Mouse (Mus musculus) C2C12 (cell line): Measurements from ENCODE around the gene Ppp6r1.

ENCODE experiments used
- CEBPB ChIP-seq: IDR thresholded peaks from one replicate; pipeline ENCODE4 v1.6.1; 2011; ENCODE audit warnings: low read depth, mild to moderate bottlenecking, control low read depth, moderate library complexity
- CTCF ChIP-seq: IDR thresholded peaks from one replicate; pipeline ENCODE4 v1.5.1; 2011; ENCODE audit not compliant: control insufficient read depth, insufficient read depth, insufficient read length
- FOSL1 ChIP-seq: IDR thresholded peaks from one replicate; pipeline ENCODE4 v1.8.0; 2011; ENCODE audit warnings: mild to moderate bottlenecking, low read length; ENCODE audit not compliant: poor library complexity, insufficient read depth, severe bottlenecking
- MAX ChIP-seq: IDR thresholded peaks from one replicate; pipeline ENCODE4 v1.6.1; 2011; ENCODE audit warnings: mild to moderate bottlenecking, control low read depth

DNA sequence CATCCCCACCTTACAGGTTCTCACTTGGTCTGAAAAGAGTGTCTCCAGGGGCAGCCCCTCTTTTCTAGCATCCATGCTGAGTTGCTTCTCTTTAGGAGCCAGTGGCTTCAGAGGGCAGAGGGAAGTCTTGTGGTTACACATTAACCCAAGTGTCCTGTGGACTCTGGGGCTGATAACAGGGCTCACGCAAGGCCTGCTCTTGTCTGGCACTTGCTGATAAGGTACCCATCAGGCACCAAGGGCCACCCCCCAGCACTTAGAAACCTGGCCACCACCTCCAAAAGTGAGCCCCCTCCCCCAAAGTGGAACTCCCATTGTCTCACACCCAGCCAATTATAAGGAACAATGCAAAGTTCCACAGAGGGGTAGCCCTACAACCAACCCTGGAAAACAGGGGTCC is 28.6 kb downstream of the Ppp6r1 start:
- TF ChIP-seq CTCF, result no peak
- TF ChIP-seq CEBPB, result no peak
- no peak for TF ChIP-seq MAX
- TF ChIP-seq FOSL1, result no peak
